In the genomic region with DNA sequence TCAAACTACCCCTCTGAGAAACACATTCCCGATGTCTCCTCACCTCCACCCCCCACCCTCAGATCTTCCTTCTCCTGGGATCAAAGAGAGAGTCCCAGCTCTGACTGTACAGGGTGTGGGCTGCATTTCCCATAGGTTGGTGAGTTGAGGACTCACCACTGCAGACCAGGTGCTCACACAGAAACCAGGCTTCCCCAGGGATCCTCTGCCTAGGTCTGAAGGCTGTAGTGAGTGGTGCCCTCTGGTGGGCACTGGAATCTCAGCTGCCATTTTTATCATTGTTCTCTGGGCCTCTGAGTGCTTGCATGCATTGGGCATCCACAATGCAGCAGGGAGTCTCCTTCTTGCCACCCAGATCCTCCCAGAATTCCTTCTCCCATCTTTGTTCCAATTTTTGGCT, we compare ENCODE assay signal across 9 mouse cellular contexts. TPM values are rescaled to one million over a fixed set of nuclear protein-coding genes. Genes with fewer than 3 reads are reported as not detected.
DNase-seq lines count a peak whose midpoint lies in the region; ATAC-seq and TF ChIP-seq lines count a peak whose summit lies in the region.
"Had no signal": no experiment of that assay in that cellular context is flagged by ENCODE, and none has a peak within 500 bp of the region (broad histone marks: within the 10 kb centered on the region; RNA-seq: fewer than 3 reads in every experiment).

No protein-coding gene starts in this region.

- ATAC-seq in heart, embryonic 14.5 days (ENCODE audit: insufficient number of reproducible peaks, insufficient read depth, low FRiP score, low read depth) = no peak

- H3K79me2 ChIP-seq in MEL (ENCODE audit: control insufficient read depth, insufficient read depth, low read length, poor library complexity) = no peaks in the 10 kb centered on the region

- peaks cover 0 to 4% of the 10 kb centered on the region in 2 experiments; a peak in 2 of 4 replicates for H3K36me3 ChIP-seq in MEL (ENCODE audit: control insufficient read depth in 1 of 2, insufficient read depth in 2 of 2, low read length in 2 of 2)
- no peaks in the 10 kb centered on the region for H3K36me3 ChIP-seq in heart, embryonic 14.5 days (ENCODE audit: control insufficient read depth, insufficient read depth, low read length)
- H3K36me3 ChIP-seq: liver, embryonic 15.5 days had no signal

- H3K4me2 ChIP-seq in heart, embryonic 14.5 days (ENCODE audit: low read length) = no peak overlapping the region
- H3K4me2 ChIP-seq: liver, embryonic 15.5 days had no signal

- no peak for TF ChIP-seq EP300 in MEL (IDR thresholded peaks at IDR 0.05; ENCODE audit: low read depth in 1 of 2, low read length in 2 of 2)

- H3K4me3 ChIP-seq in MEL (ENCODE audit: control insufficient read depth in 1 of 2, insufficient read depth in 1 of 2, low read depth in 2 of 2, low read length in 2 of 2) = no peak overlapping the region
- H3K4me3 ChIP-seq in heart, embryonic 14.5 days (ENCODE audit: control insufficient read depth in 1 of 2, insufficient read depth in 1 of 2, low read depth in 1 of 2, low read length in 2 of 2) = no peak overlapping the region
- H3K4me3 ChIP-seq: liver, embryonic 15.5 days had no signal

- no peaks in the 10 kb centered on the region for H3K27me3 ChIP-seq in MEL (ENCODE audit: control insufficient read depth in 1 of 2, insufficient read depth in 2 of 2, low read length in 2 of 2)
- H3K27me3 ChIP-seq in heart, embryonic 14.5 days (ENCODE audit: control insufficient read depth, insufficient read depth, low read length) = no peaks in the 10 kb centered on the region
- H3K27me3 ChIP-seq: liver, embryonic 15.5 days had no signal

- peak; percentile 83 to 93 (median 86) for TF ChIP-seq CTCF in MEL (IDR thresholded peaks at IDR 0.05 in 2 of 3, conservative IDR thresholded peaks at IDR 0.05 in 1 of 3; ENCODE audit: control insufficient read depth in 1 of 3, insufficient read depth in 1 of 3, low read depth in 2 of 3, low read length in 3 of 3, poor library complexity in 1 of 3, severe bottlenecking in 1 of 3)

- no peak for TF ChIP-seq POLR2A in MEL (IDR thresholded peaks at IDR 0.05; ENCODE audit: control insufficient read depth in 1 of 2, insufficient read depth in 1 of 2, low read depth in 1 of 2, low read length in 2 of 2, poor library complexity in 1 of 2)

- H3K4me1 ChIP-seq in MEL (ENCODE audit: control insufficient read depth in 1 of 2, insufficient read depth in 2 of 2, low read length in 2 of 2) = peaks cover 1 to 9% of the 10 kb centered on the region in 2 experiments
- peaks cover 63 to 71% of the 10 kb centered on the region in 2 experiments for H3K4me1 ChIP-seq in heart, embryonic 14.5 days (ENCODE audit: control insufficient read depth in 2 of 2, insufficient read depth in 2 of 2, low read length in 2 of 2)
- H3K4me1 ChIP-seq: liver, embryonic 15.5 days had no signal

- no peak overlapping the region for H3K9ac ChIP-seq in MEL (ENCODE audit: control insufficient read depth, low read depth, low read length, poor library complexity, severe bottlenecking)
- H3K9ac ChIP-seq in heart, embryonic 14.5 days (ENCODE audit: low read length) = no peak overlapping the region; the same call in 1 of the 2 replicates
- H3K9ac ChIP-seq: liver, embryonic 15.5 days had no signal

- DNase-seq in adrenal gland, adult 18-20 months (ENCODE audit: low spot score in 2 of 2) = peak; percentile 36 to 45
- no peak for DNase-seq in adrenal gland, adult 8-10 months
- peak; percentile 71 for DNase-seq in MEL (ENCODE audit: low read depth, low spot score)
- peak; percentile 45 to 63 for DNase-seq in cerebellum, postnatal 4 days (ENCODE audit: low spot score in 2 of 2)
- DNase-seq in kidney, postnatal 14 days = peak; percentile 56
- DNase-seq in lung, postnatal 25 days (ENCODE audit: low spot score) = peak; percentile 64
- peak; percentile 45 to 55 for DNase-seq in spleen, postnatal 36 days (ENCODE audit: low spot score in 2 of 2)

- WGBS in heart, embryonic 14.5 days = 73% methylated on average over 1 of the region's 1 CpGs

- H3K9me3 ChIP-seq in MEL (replicated peaks; ENCODE audit: insufficient read depth, low read length) = no peaks in the 10 kb centered on the region
- no peaks in the 10 kb centered on the region for H3K9me3 ChIP-seq in heart, embryonic 14.5 days (ENCODE audit: control insufficient read depth, low read length)
- H3K9me3 ChIP-seq: liver, embryonic 15.5 days had no signal

- peak; percentile 79 for TF ChIP-seq RAD21 in MEL (IDR thresholded peaks at IDR 0.05; ENCODE audit: low read depth, low read length)

- no peak overlapping the region for H3K27ac ChIP-seq in MEL (ENCODE audit: control insufficient read depth, low read depth, low read length)
- peak overlapping the region; percentile 81 to 97 for H3K27ac ChIP-seq in heart, embryonic 14.5 days (replicated peaks in 1 of 2; ENCODE audit: control insufficient read depth in 1 of 2, insufficient read depth in 1 of 2, low read depth in 2 of 2, low read length in 2 of 2)
- H3K27ac ChIP-seq: liver, embryonic 15.5 days had no signal

TF ChIP-seq in MEL, 35 proteins besides CTCF, POLR2A, EP300 and RAD21:
- no peak for TF ChIP-seq RCOR1 (IDR thresholded peaks at IDR 0.05; ENCODE audit: low read depth, low read length)
- no peak for TF ChIP-seq HCFC1 (IDR thresholded peaks at IDR 0.05; ENCODE audit: low read depth, low read length)
- TF ChIP-seq ZC3H11A (IDR thresholded peaks at IDR 0.05; ENCODE audit: low read depth, low read length) = peak; percentile 81
- TF ChIP-seq SIN3A (IDR thresholded peaks at IDR 0.05; ENCODE audit: low read length) = no peak
- peak; percentile 97 for TF ChIP-seq SMC3 (IDR thresholded peaks at IDR 0.05; ENCODE audit: low read depth, low read length)

RNA-seq across cellular contexts. Expression of gene Ramp1, which starts 31.5 kb away (rescaled TPM):
- total RNA-seq in adrenal gland, adult 18-20 months (2021) = 1 to 10 TPM; 6.7 to 9.2 TPM
- total RNA-seq in adrenal gland, adult 8-10 months (2022) = 10 to 100 TPM in 2 of 4 experiments, 1 to 10 TPM in 2; 7.6 to 11.6 (median 10.0) TPM
- total RNA-seq in MEL (2012; rRNA removed) = 2.6 and 5.6 TPM in 2 replicates
- polyA plus RNA-seq in MEL (2012; ENCODE audit: insufficient read depth in 1 of 2, insufficient read length in 2 of 2, low read depth in 1 of 2, low replicate concordance in 2 of 2, missing spikeins in 1 of 2) = 1 to 10 TPM in 1 of 2 experiments, not detected in 1; 4.1 TPM
- polyA plus RNA-seq in heart, embryonic 14.5 days (2014; fragmentation: Nextera tagmentation; extraction: Ambion mirVana) = 55.9 and 56.9 TPM in 2 replicates

RNA-seq across cellular contexts. Expression of gene Ube2f, which starts 39.0 kb away (rescaled TPM):
- 100 to 1,000 TPM in 1 of 2 experiments, 10 to 100 TPM in 1; 92.7 to 117 TPM for total RNA-seq in adrenal gland, adult 18-20 months (2021)
- total RNA-seq in adrenal gland, adult 8-10 months (2022) = 10 to 100 TPM; 57.7 to 87.7 (median 71.3) TPM
- total RNA-seq in MEL (2012; rRNA removed) = 50.0 and 57.4 TPM in 2 replicates
- 10 to 100 TPM in 1 of 2 experiments, not detected in 1; 71.3 TPM for polyA plus RNA-seq in MEL (2012; ENCODE audit: insufficient read depth in 1 of 2, insufficient read length in 2 of 2, low read depth in 1 of 2, low replicate concordance in 2 of 2, missing spikeins in 1 of 2)
- 63.5 and 67.6 TPM in 2 replicates for polyA plus RNA-seq in heart, embryonic 14.5 days (2014; fragmentation: Nextera tagmentation; extraction: Ambion mirVana)
